Mouse (Mus musculus) midbrain, embryonic 14.5 days (tissue): ENCODE measurements around the gene Smad1. TPM values are rescaled to one million over a fixed set of nuclear protein-coding genes. Genes with fewer than 3 reads are reported as not detected.
A peak's percentile ranks its signal among the peaks of the same experiment; 100 is the strongest.

Experiments used
- ATAC-seq: fragments of 200-750 bp; cut with Nextera tagmentation; 2 replicates; pipeline ENCODE4 v1.8.0; 2017; ENCODE audit warnings: moderate number of reproducible peaks, moderate library complexity; ENCODE audit not compliant: low FRiP score, low TSS enrichment
- DNase-seq: peaks from one replicate; pipeline ENCODE4 v3.0.0-alpha.2; 2015
- H3K27ac ChIP-seq: fragments of 300-500 bp; sonication (generic); replicated peaks from 2 replicates; pipeline ENCODE4 v1.5.1; 2014; ENCODE audit warnings: mild to moderate bottlenecking, low read depth, low read length, moderate library complexity
- H3K27me3 ChIP-seq: fragments of 300-500 bp; sonication (generic); 2 replicates; pipeline ENCODE4 v1.6.1; 2014; ENCODE audit warnings: low read length, control low read depth, mixed read lengths; ENCODE audit not compliant: control insufficient read depth, insufficient read depth
- H3K36me3 ChIP-seq: fragments of 300-500 bp; sonication (generic); 2 replicates; pipeline ENCODE4 v1.6.1; 2014; ENCODE audit warnings: low read length, control low read depth; ENCODE audit not compliant: control insufficient read depth, insufficient read depth
- H3K4me1 ChIP-seq: fragments of 300-500 bp; sonication (generic); 2 replicates; pipeline ENCODE4 v1.6.1; 2014; ENCODE audit warnings: mild to moderate bottlenecking, antibody characterized with exemption, low read length, control low read depth; ENCODE audit not compliant: control insufficient read depth, insufficient read depth
- H3K4me2 ChIP-seq: fragments of 300-500 bp; sonication (generic); 2 replicates; pipeline ENCODE4 v1.6.1; 2014; ENCODE audit warnings: mild to moderate bottlenecking, low read length, moderate library complexity
- H3K4me3 ChIP-seq: fragments of 300-500 bp; sonication (generic); replicated peaks from 2 replicates; pipeline ENCODE4 v1.5.1; 2014; ENCODE audit warnings: low read depth, low read length
- H3K9ac ChIP-seq: fragments of 300-500 bp; sonication (generic); replicated peaks from 2 replicates; pipeline ENCODE4 v1.6.1; 2014; ENCODE audit warnings: mild to moderate bottlenecking, low read length, moderate library complexity
- H3K9me3 ChIP-seq: fragments of 300-500 bp; sonication (generic); 2 replicates; pipeline ENCODE4 v1.6.1; 2016; ENCODE audit warnings: low read length, control low read depth, mixed read lengths; ENCODE audit not compliant: control insufficient read depth
- WGBS: fragments of 180-500 bp; shearing (Covaris S2); extraction: QIAGEN DNeasy Blood & Tissue Kit; methylation state at CpG from one replicate; pipeline ENCODE4 v1.1.7; 2014; 5-methylcytosine and 5-hydroxymethylcytosine counted together
- polyA plus RNA-seq: library from polyadenylated mRNA; unstranded; fragments of >200 nt; fragmentation: Nextera tagmentation; extraction: Ambion mirVana; gene quantifications from 2 replicates; pipeline ENCODE4 v1.2.1, GENCODE M21; 2014

The Smad1 gene
- polyA plus RNA-seq, 1 experiment from 2014 or later = 82.4 TPM

- ATAC-seq (no peak), DNase-seq (no peak)
- Histone ChIP-seq H3K4me3 (no peak overlapping the region), H3K9ac (no peak overlapping the region), H3K36me3 (peaks cover 59% of the 10 kb centered on the region), H3K9me3 (no peaks in the 10 kb centered on the region), H3K27ac (no peak overlapping the region), H3K4me2 (no peak overlapping the region), H3K27me3 (no peaks in the 10 kb centered on the region), H3K4me1 (no peaks in the 10 kb centered on the region)
- 93% methylated on average over 6 of the region's 6 CpGs for WGBS
Observed at GRCm38 (mm10) chr8:79369163-79369562, 30.2 kb downstream of the Smad1 start.

- Histone ChIP-seq H3K4me2 (no peak overlapping the region), H3K4me1 (no peaks in the 10 kb centered on the region), H3K9ac (no peak overlapping the region), H3K27me3 (no peaks in the 10 kb centered on the region), H3K9me3 (no peaks in the 10 kb centered on the region), H3K36me3 (peaks cover 63% of the 10 kb centered on the region), H3K4me3 (no peak overlapping the region), H3K27ac (no peak overlapping the region)
- WGBS = 91% methylated on average over 4 of the region's 4 CpGs
- no peak for ATAC-seq
- no peak for DNase-seq
Observed at GRCm38 (mm10) chr8:79367959-79368358, 31.4 kb downstream of the Smad1 start.

GRCm38 (mm10) chr8:79367350-79367749, 32.0 kb downstream of the Smad1 start:
- Histone ChIP-seq H3K4me3 (no peak overlapping the region), H3K4me1 (no peaks in the 10 kb centered on the region), H3K27ac (no peak overlapping the region), H3K9ac (no peak overlapping the region), H3K36me3 (peaks cover 63% of the 10 kb centered on the region), H3K9me3 (no peaks in the 10 kb centered on the region), H3K4me2 (no peak overlapping the region), H3K27me3 (no peaks in the 10 kb centered on the region)
- ATAC-seq (no peak), DNase-seq (no peak)
- WGBS = 86% methylated on average over 11 of the region's 12 CpGs

GRCm38 (mm10) chr8:79366227-79366626, 33.1 kb downstream of the Smad1 start:
- no peaks in the 10 kb centered on the region for H3K4me1 ChIP-seq
- no peak overlapping the region for H3K27ac ChIP-seq
- no peak overlapping the region for H3K4me2 ChIP-seq
- no peaks in the 10 kb centered on the region for H3K9me3 ChIP-seq
- no peak overlapping the region for H3K9ac ChIP-seq
- no peaks in the 10 kb centered on the region for H3K27me3 ChIP-seq
- ATAC-seq (no peak), DNase-seq (no peak)
- 93% methylated on average over 9 of the region's 9 CpGs for WGBS
- H3K4me3 ChIP-seq = no peak overlapping the region
- H3K36me3 ChIP-seq = peaks cover 53% of the 10 kb centered on the region

GRCm38 (mm10) chr8:79365707-79366106, 33.6 kb downstream of the Smad1 start:
- Histone ChIP-seq H3K9me3 (no peaks in the 10 kb centered on the region), H3K27ac (no peak overlapping the region), H3K4me3 (no peak overlapping the region), H3K4me2 (no peak overlapping the region), H3K4me1 (no peaks in the 10 kb centered on the region), H3K9ac (no peak overlapping the region), H3K27me3 (no peaks in the 10 kb centered on the region), H3K36me3 (peaks cover 48% of the 10 kb centered on the region)
- DNase-seq (no peak), ATAC-seq (no peak)
- 93% methylated on average over 3 of the region's 3 CpGs for WGBS

GRCm38 (mm10) chr8:79364806-79365205, 34.5 kb downstream of the Smad1 start:
- WGBS = 91% methylated on average over 8 of the region's 8 CpGs
- Histone ChIP-seq H3K9ac (no peak overlapping the region), H3K27me3 (no peaks in the 10 kb centered on the region), H3K4me1 (no peaks in the 10 kb centered on the region), H3K27ac (no peak overlapping the region), H3K4me2 (no peak overlapping the region), H3K36me3 (peaks cover 39% of the 10 kb centered on the region), H3K9me3 (no peaks in the 10 kb centered on the region), H3K4me3 (no peak overlapping the region)
- no peak for ATAC-seq
- DNase-seq = no peak

- H3K9ac ChIP-seq = no peak overlapping the region
- H3K4me3 ChIP-seq = no peak overlapping the region
- H3K4me1 ChIP-seq = no peaks in the 10 kb centered on the region
- no peak overlapping the region for H3K27ac ChIP-seq
- no peak overlapping the region for H3K4me2 ChIP-seq
- H3K9me3 ChIP-seq = no peaks in the 10 kb centered on the region
- ATAC-seq = no peak
- no peaks in the 10 kb centered on the region for H3K27me3 ChIP-seq
- H3K36me3 ChIP-seq = peaks cover 26% of the 10 kb centered on the region; the same call in 1 of the 2 replicates
- no peak for DNase-seq
- WGBS = 87% methylated on average over 2 of the region's 2 CpGs
Observed at GRCm38 (mm10) chr8:79362430-79362829, 36.9 kb downstream of the Smad1 start.

- Histone ChIP-seq H3K4me3 (no peak overlapping the region), H3K27me3 (no peaks in the 10 kb centered on the region), H3K27ac (0 out of 2 replicates have a peak overlapping the region, but pooled peaks have one; percentile 20), H3K36me3 (peaks cover 28% of the 10 kb centered on the region), H3K4me1 (0 out of 2 replicates have a peak, but pooled peaks cover 4% of the 10 kb centered on the region), H3K9ac (no peak overlapping the region), H3K4me2 (no peak overlapping the region), H3K9me3 (no peaks in the 10 kb centered on the region)
- WGBS = 61% methylated on average over 6 of the region's 6 CpGs
- ATAC-seq (no peak), DNase-seq (no peak)
Observed at GRCm38 (mm10) chr8:79360774-79361527, 38.4 kb downstream of the Smad1 start.

GRCm38 (mm10) chr8:79360302-79360701, 39.0 kb downstream of the Smad1 start:
- Histone ChIP-seq H3K9ac (no peak overlapping the region), H3K27me3 (no peaks in the 10 kb centered on the region), H3K27ac (peak overlapping the region; percentile 20; the same call in 1 of the 2 replicates), H3K4me3 (no peak overlapping the region), H3K4me1 (0 out of 2 replicates have a peak, but pooled peaks cover 6% of the 10 kb centered on the region), H3K4me2 (no peak overlapping the region), H3K9me3 (no peaks in the 10 kb centered on the region), H3K36me3 (peaks cover 25% of the 10 kb centered on the region)
- no peak for ATAC-seq
- DNase-seq = no peak
- 21% methylated on average over 9 of the region's 9 CpGs for WGBS
